Mouse (Mus musculus): ENCODE results near the gene Sorcs3. TPM values are rescaled to one million over a fixed set of nuclear protein-coding genes. Genes with fewer than 3 reads are reported as not detected.

The Sorcs3 gene
- not detected in 2 replicates for total RNA-seq (2017)

- no peak for ATAC-seq (replicated peaks; ENCODE audit: low read depth, poor library complexity, severe bottlenecking)
Measured at GRCm38 (mm10) chr19:48205929-48206814, at the start of gene Sorcs3. TSS of gene Sorcs3 (plus strand) at chr19:48206025.

- ATAC-seq (replicated peaks; ENCODE audit: low read depth, poor library complexity, severe bottlenecking), result no peak
Measured at GRCm38 (mm10) chr19:48165341-48165740, 40.5 kb upstream of the Sorcs3 start.

- no peak for ATAC-seq (replicated peaks; ENCODE audit: low read depth, poor library complexity, severe bottlenecking)
Measured at GRCm38 (mm10) chr19:48167110-48167509, 38.7 kb upstream of the Sorcs3 start.

GRCm38 (mm10) chr19:48168284-48168683 lies 37.5 kb upstream of the Sorcs3 start:
- no peak for ATAC-seq (replicated peaks; ENCODE audit: low read depth, poor library complexity, severe bottlenecking)

GRCm38 (mm10) chr19:48174717-48175116 lies 31.1 kb upstream of the Sorcs3 start:
- no peak for ATAC-seq (replicated peaks; ENCODE audit: low read depth, poor library complexity, severe bottlenecking)

- peak; percentile 47; the same call in 1 of the 2 replicates for ATAC-seq (replicated peaks; ENCODE audit: low read depth, poor library complexity, severe bottlenecking)
Measured at GRCm38 (mm10) chr19:48203928-48204470, 1.8 kb upstream of the Sorcs3 start.

- no peak for ATAC-seq (replicated peaks; ENCODE audit: low read depth, poor library complexity, severe bottlenecking)
Measured at GRCm38 (mm10) chr19:48204476-48204875, 1.3 kb upstream of the Sorcs3 start.

- no peak for ATAC-seq (replicated peaks; ENCODE audit: low read depth, poor library complexity, severe bottlenecking)
Measured at GRCm38 (mm10) chr19:48204892-48205761, 698 bp upstream of the Sorcs3 start.

- ATAC-seq (replicated peaks; ENCODE audit: low read depth, poor library complexity, severe bottlenecking), result no peak
Measured at GRCm38 (mm10) chr19:48206861-48207730, 1.3 kb downstream of the Sorcs3 start.

- ATAC-seq (replicated peaks; ENCODE audit: low read depth, poor library complexity, severe bottlenecking), result no peak
Measured at GRCm38 (mm10) chr19:48207731-48208370, 2.0 kb downstream of the Sorcs3 start.

- no peak for ATAC-seq (replicated peaks; ENCODE audit: low read depth, poor library complexity, severe bottlenecking)
Measured at GRCm38 (mm10) chr19:48215379-48215778, 9.6 kb downstream of the Sorcs3 start.

- ATAC-seq (replicated peaks; ENCODE audit: low read depth, poor library complexity, severe bottlenecking), result no peak
Measured at GRCm38 (mm10) chr19:48237786-48238372, 32.1 kb downstream of the Sorcs3 start.

GRCm38 (mm10) chr19:48238391-48238790 lies 32.6 kb downstream of the Sorcs3 start:
- no peak for ATAC-seq (replicated peaks; ENCODE audit: low read depth, poor library complexity, severe bottlenecking)

- ATAC-seq (replicated peaks; ENCODE audit: low read depth, poor library complexity, severe bottlenecking), result no peak
Measured at GRCm38 (mm10) chr19:48240960-48241359, 35.1 kb downstream of the Sorcs3 start.

GRCm38 (mm10) chr19:48244036-48244435 lies 38.2 kb downstream of the Sorcs3 start:
- ATAC-seq (replicated peaks; ENCODE audit: low read depth, poor library complexity, severe bottlenecking), result no peak

GRCm38 (mm10) chr19:48259223-48259622 lies 53.4 kb downstream of the Sorcs3 start:
- ATAC-seq (replicated peaks; ENCODE audit: low read depth, poor library complexity, severe bottlenecking), result no peak

- no peak for ATAC-seq (replicated peaks; ENCODE audit: low read depth, poor library complexity, severe bottlenecking)
Measured at GRCm38 (mm10) chr19:48260671-48261070, 54.8 kb downstream of the Sorcs3 start.

- ATAC-seq (replicated peaks; ENCODE audit: low read depth, poor library complexity, severe bottlenecking), result no peak
Measured at GRCm38 (mm10) chr19:48263750-48264149, 57.9 kb downstream of the Sorcs3 start.

- ATAC-seq (replicated peaks; ENCODE audit: low read depth, poor library complexity, severe bottlenecking), result no peak
Measured at GRCm38 (mm10) chr19:48280273-48280672, 74.4 kb downstream of the Sorcs3 start.
